Comparison of ENCODE assay signal across 10 mouse cellular contexts in the genomic region with DNA sequence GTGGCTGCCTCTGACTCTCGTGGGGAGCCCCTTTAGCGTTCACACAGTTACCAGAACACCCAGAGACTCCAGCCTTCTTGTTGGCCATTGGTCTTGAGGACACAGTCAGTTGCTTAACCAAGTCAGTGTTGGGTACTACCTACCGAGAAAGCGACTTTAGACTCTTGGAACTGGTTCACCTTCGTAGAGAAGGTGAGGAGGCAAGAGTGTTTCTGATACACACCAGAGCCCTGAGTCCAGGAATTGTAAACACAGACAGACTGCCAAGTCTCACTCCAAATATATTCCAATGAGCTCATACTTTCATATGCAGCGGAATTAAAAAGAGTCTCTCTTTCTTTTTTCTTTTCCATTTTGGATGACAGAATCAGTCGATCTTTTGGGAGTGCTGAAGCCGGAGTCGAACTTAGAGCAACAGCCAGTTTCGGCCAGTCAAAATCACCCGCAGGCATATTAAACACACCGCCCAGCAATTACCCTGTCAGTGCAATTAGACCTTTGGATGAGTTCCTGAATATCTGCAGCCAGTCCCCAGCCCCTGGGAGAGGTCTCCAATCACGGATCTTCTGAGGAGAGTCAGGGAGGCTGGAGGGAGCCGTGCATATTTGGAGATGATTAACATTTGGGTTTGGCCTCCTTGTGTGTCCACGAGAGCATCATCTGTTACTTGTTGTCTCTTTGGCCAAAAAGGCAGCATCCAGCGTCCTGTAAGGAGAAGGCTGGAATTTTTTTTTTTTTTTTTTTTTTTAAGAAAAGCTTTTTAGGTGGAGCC. TPM values are rescaled to one million over a fixed set of nuclear protein-coding genes. Genes with fewer than 3 reads are reported as not detected.
A peak's percentile ranks its signal among the peaks of the same experiment; 100 is the strongest.
DNase-seq lines count a peak whose midpoint lies in the region; ATAC-seq lines count a peak whose summit lies in the region.
"Had no signal": no experiment of that assay in that cellular context is flagged by ENCODE, and none has a peak within 500 bp of the region (broad histone marks: within the 10 kb centered on the region; RNA-seq: fewer than 3 reads in every experiment).

No protein-coding gene starts in this region.

- no peaks in the 10 kb centered on the region for H3K27me3 ChIP-seq in intestine, embryonic 15.5 days (replicated peaks)
- no peaks in the 10 kb centered on the region for H3K27me3 ChIP-seq in stomach, embryonic 16.5 days (ENCODE audit: control insufficient read depth, insufficient read depth, low read length)
- H3K27me3 ChIP-seq: neural tube, embryonic 12.5 days; Patski had no signal

- no peaks in the 10 kb centered on the region for H3K9me3 ChIP-seq in intestine, embryonic 15.5 days
- no peaks in the 10 kb centered on the region for H3K9me3 ChIP-seq in stomach, embryonic 16.5 days (replicated peaks; ENCODE audit: control insufficient read depth, low read length)
- H3K9me3 ChIP-seq: neural tube, embryonic 12.5 days had no signal

- H3K9ac ChIP-seq in intestine, embryonic 15.5 days = no peak overlapping the region
- no peak overlapping the region for H3K9ac ChIP-seq in stomach, embryonic 16.5 days (ENCODE audit: low read length)

- no peak overlapping the region for H3K4me3 ChIP-seq in intestine, embryonic 15.5 days (replicated peaks)
- H3K4me3 ChIP-seq in stomach, embryonic 16.5 days (replicated peaks; ENCODE audit: low read length) = no peak overlapping the region
- H3K4me3 ChIP-seq: neural tube, embryonic 12.5 days had no signal

- H3K36me3 ChIP-seq in intestine, embryonic 15.5 days = no peaks in the 10 kb centered on the region
- no peaks in the 10 kb centered on the region for H3K36me3 ChIP-seq in stomach, embryonic 16.5 days (ENCODE audit: control insufficient read depth, insufficient read depth, low read length)
- H3K36me3 ChIP-seq: neural tube, embryonic 12.5 days had no signal

- DNase-seq in testis, postnatal 14 days (ENCODE audit: low spot score) = peak; percentile 28
- no peak for DNase-seq in testis, postnatal 10 days (ENCODE audit: low spot score)
- peak; percentile 80 for DNase-seq in gastrocnemius, postnatal 25 days
- DNase-seq in adrenal gland, postnatal 36 days = no peak
- DNase-seq in adrenal gland, postnatal 10 days = no peak
- DNase-seq in adrenal gland, postnatal 14 days = no peak

- ATAC-seq in intestine, embryonic 15.5 days = peak; percentile 40
- peak; percentile 31 for ATAC-seq in stomach, embryonic 16.5 days (ENCODE audit: insufficient read depth, low FRiP score)

- H3K4me1 ChIP-seq in intestine, embryonic 15.5 days (replicated peaks) = peaks cover 24% of the 10 kb centered on the region
- H3K4me1 ChIP-seq in stomach, embryonic 16.5 days (ENCODE audit: control insufficient read depth, insufficient read depth, low read length) = peaks cover 36% of the 10 kb centered on the region

- 37% methylated on average over 16 of the region's 16 CpGs for WGBS in intestine, embryonic 15.5 days
- WGBS in stomach, embryonic 16.5 days = 46% methylated on average over 16 of the region's 16 CpGs

- H3K4me2 ChIP-seq in intestine, embryonic 15.5 days (replicated peaks) = no peak overlapping the region
- 0 out of 2 replicates have a peak overlapping the region, but pooled peaks have one; percentile 14 for H3K4me2 ChIP-seq in stomach, embryonic 16.5 days (ENCODE audit: low read depth, low read length)

- H3K27ac ChIP-seq in intestine, embryonic 15.5 days = peak overlapping the region; percentile 83
- peak overlapping the region; percentile 88 for H3K27ac ChIP-seq in stomach, embryonic 16.5 days (ENCODE audit: low read length)

RNA-seq across cellular contexts. Expression of a gene that starts 57.9 kb away (rescaled TPM):
- 10 to 100 TPM in 1 of 2 experiments, 1 to 10 TPM in 1; 7.4 to 15.8 TPM for total RNA-seq in gastrocnemius, postnatal 25 days (2021)
- 29.4 and 29.6 TPM in 2 replicates for polyA plus RNA-seq in intestine, embryonic 15.5 days (2015; fragmentation: Nextera tagmentation; extraction: Ambion mirVana)
- polyA plus RNA-seq in stomach, embryonic 16.5 days (2015; fragmentation: Nextera tagmentation; extraction: Ambion mirVana) = 19.3 and 20.0 TPM in 2 replicates
- total RNA-seq in adrenal gland, postnatal 36 days (2021) = 1 to 10 TPM; 3.2 to 8.3 TPM
- 10 to 100 TPM in 1 of 2 experiments, 1 to 10 TPM in 1; 9.5 to 10.2 TPM for total RNA-seq in adrenal gland, postnatal 10 days (2021)
- 4.2 and 4.3 TPM in 2 replicates for total RNA-seq in adrenal gland, postnatal 14 days (2021)

Comparison
In these comparisons a context has a peak if more than half of its experiments do, and no peak if none do; other contexts are left out.
1. DNase-seq: peak in testis, postnatal 14 days (single experiment) and gastrocnemius, postnatal 25 days (single experiment); none in testis, postnatal 10 days (single experiment), adrenal gland, postnatal 36 days (0 of 2), adrenal gland, postnatal 10 days (single experiment) and adrenal gland, postnatal 14 days (single experiment).